Mouse (Mus musculus) adrenal gland, postnatal 10 days (tissue): ENCODE results near the gene Loxl3. TPM values are rescaled to one million over a fixed set of nuclear protein-coding genes. Genes with fewer than 3 reads are reported as not detected.

Source experiments
- DNase-seq: peaks from one replicate; pipeline ENCODE4 v3.0.0; 2021; ENCODE audit warnings: mixed read lengths
- total RNA-seq, 2 experiments: library from RNA; stranded (reverse); gene quantifications; 2 replicates each; pipeline ENCODE4 v1.2.3; 2021

Loxl3 gene
- total RNA-seq, 2 experiments from 2014 or later, result 4.8 to 6.0 TPM

- peak; percentile 45 for DNase-seq
Observed at GRCm38 (mm10) chr6:83017190-83017589, 16.8 kb upstream of the Loxl3 start.

DNA sequence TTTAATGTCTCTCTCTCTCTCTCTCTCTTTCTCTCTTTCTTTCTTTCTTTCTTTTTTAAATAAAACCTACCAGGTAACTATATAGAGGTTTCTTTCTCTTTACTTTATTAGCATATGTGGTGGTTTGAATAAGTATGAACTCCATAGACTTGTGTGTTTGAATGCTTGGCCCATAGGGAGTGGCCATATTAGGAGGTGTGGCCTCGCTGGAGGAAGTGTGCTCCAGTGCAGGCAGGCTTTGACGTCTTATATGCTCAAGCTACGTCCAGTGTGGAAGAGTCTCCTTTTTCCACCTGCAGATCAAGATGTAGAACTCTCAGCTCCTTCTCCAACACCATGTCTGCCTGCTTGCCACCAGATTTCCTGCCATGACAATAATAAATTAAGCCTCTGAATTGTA, 14.9 kb upstream of the Loxl3 start:
- no peak for DNase-seq

GRCm38 (mm10) chr6:83020121-83020520, 13.9 kb upstream of the Loxl3 start:
- DNase-seq, result no peak

DNA sequence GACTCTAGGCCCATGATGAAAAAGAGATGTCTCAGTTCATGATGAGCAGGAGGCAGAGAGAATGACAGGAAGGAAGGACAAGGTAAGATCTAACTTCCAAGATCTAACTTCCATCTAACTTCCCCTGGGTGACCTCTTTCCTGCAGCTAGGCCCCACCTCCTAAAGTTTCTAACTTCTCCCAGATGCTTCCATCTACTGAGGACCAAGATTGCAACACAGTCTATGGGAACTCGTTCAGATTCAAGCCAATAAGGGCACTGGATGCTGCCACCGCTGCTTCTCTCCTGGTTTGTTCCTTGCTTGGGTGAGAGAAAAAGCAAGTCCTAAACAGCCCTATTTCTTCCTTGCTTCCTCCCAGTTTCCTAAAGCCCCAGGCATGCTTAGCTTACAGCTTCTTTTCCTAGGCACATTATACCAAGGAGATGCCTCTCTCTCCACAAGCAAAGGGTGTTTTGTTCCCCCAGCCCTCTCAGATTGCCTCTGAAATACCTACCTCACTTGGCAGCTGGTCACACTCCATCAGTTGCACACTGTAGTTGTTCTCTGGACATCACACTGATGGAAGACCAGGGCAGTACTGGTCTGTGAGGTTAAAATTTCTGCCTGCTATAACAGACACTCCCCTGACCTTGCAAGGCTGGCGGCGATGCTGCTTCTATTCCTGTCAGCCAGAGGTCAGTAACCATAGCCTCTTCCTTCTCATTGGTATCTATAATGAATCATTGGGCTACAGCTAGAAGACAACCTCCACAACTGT, 13.0 kb upstream of the Loxl3 start:
- no peak for DNase-seq

DNA sequence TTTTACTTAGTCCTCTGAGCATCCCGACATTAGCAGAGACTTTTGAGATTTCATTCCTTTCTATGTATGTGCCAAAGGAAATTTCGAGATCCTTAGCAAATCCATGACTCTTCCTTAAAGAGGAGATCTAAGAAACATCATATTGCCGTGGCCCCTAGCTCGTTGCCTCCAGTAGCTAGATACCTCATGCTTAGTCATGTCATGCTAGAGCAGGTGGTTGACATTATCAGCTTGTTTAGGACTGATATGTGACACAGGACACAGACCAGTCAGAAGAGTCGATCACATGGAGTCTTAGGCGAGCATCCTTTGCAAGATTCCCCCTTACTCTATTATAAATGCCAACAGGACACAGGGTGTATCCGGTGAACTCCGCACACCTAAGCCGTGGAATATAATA, 11.0 kb upstream of the Loxl3 start:
- no peak for DNase-seq

- DNase-seq, result no peak
Observed at GRCm38 (mm10) chr6:83023786-83024185, 10.2 kb upstream of the Loxl3 start.

- DNase-seq, result no peak
Observed at GRCm38 (mm10) chr6:83024421-83024820, 9.6 kb upstream of the Loxl3 start.

GRCm38 (mm10) chr6:83025221-83025620, 8.8 kb upstream of the Loxl3 start:
- DNase-seq, result no peak

- no peak for DNase-seq
Observed at GRCm38 (mm10) chr6:83027293-83027692, 6.7 kb upstream of the Loxl3 start.

DNA sequence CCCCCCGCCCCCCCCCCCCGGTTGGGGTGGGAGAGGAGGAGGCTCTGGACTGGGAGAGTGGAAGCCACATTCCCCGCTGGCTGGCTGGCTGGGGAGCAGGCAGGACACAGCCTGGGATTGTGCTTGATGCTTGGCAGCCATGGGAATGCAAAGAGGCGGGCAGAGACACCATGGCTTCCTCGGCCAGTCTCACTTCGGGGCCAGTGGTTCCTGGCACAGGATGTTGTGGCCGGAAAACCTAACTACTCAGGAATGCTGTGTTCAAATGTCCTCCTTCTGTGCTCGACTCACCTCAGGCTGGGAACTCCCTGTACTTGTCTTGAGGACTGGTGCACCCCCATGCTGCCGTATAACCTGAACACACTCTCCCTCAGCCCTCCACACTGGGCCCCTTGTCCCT, 6.3 kb upstream of the Loxl3 start:
- no peak for DNase-seq

DNA sequence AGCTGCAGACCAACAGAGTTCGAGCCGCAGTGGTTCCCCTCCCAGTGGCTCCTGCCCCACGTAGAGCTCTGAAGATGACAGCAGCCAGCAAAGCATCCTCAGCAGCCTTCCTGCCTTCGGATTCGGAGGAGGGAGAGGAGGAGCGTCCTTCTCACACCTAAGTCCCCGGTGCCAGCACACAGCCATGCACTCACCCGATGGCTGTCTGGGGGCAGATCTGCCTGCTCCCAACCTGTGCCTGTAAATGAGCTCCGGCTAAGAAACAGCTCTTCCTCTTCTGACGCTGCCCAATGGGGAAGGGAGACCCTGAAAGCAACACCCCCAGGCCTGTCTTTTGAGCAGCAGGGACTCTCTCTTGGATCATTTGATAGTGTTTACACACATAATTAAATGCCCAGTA, 4.2 kb upstream of the Loxl3 start:
- no peak for DNase-seq

- DNase-seq, result no peak
Observed at GRCm38 (mm10) chr6:83031111-83031510, 2.9 kb upstream of the Loxl3 start.

DNA sequence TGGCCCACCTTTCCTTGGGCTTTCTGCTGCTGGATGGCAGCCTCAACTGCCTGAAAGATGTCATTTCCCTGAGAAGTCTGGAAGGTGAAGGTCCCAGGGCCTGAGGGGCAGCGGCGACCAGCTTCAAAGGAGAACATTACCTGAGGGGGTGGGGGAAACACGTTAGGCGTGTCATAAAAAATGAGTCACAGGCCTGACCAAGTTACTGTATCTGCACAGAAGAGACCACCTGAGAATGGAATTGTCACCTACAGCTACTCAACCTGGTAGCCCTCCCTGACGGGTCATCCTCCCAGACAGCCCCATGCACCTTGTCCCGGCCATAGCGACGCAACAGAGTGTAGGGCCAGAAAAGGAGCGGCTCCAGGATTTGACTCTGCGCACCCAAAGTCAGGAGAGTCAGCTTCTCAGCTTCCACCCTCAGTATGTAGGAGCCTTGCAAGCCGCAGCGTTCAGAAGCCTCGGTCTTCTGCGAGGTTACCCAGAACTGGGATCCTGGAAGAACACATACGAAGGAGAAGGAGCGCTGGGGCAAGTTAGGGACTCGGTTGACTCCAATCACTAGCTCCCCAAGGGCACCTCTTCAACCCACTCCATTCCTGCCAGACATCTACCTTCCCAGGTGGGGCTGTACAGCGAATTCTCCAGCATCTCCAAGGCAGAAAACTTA, 1.9 kb upstream of the Loxl3 start:
- DNase-seq, result no peak

- peak; percentile 52 for DNase-seq
Observed at GRCm38 (mm10) chr6:83032769-83033191, 1.2 kb upstream of the Loxl3 start.

DNA sequence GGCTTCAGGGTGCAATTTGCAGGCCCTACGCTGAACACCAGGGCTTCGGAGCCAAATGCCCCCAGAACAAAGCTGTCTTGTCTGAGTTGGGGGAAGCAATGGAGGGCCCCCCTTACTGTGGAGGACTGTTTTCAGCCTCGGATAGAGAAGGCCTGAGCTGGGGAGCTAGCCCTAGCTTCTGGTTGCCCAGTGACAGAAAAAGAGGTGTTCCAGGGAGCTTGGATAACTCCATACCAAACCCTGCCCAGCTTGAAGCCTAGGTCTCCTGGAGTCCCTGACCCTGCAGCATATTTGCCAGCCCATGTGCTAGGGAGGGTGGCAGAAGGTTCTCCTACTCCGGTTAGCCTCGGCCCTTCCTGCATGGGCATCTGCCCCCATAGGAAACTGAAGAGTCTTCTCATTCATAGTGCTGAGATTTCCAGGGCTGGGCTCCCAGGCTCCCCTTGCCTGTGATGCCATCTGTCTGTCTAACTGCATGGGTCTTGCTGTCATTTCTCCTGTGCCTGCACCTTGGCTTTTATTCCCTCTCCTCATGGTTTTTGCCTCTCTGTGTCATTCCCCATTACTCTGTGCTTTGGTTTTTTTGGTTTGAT, 586 bp downstream of the Loxl3 start:
- no peak for DNase-seq

- DNase-seq, result no peak
Observed at GRCm38 (mm10) chr6:83037188-83037587, 3.2 kb downstream of the Loxl3 start.

DNA sequence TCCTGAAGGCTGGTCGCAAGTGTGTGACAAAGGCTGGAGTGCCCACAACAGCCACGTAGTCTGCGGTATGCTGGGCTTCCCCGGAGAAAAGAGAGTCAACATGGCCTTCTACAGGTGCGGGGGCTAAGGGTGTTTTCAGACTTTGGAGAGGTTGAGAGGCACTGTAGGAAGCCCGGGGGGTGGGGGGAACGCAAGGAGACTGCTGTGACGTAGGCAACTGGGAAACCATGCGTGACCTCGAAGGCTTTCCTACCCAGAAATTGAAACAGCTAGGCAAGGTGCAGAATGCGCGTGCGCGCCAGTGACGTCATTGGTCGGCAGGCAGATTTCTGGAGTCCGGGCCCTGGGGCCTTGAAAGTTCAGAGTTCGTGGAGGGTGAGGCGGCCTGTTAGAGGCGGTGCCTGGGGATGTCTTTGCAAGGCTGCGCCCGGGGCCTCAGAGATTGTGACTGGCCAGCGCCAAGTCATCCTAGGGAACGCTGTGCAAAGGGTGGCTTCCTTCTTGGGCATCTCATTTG, 4.6 kb downstream of the Loxl3 start:
- DNase-seq, result peak; percentile 96

- DNase-seq, result no peak
Observed at GRCm38 (mm10) chr6:83040601-83041000, 6.6 kb downstream of the Loxl3 start.

- DNase-seq, result no peak
Observed at GRCm38 (mm10) chr6:83043561-83043960, 9.6 kb downstream of the Loxl3 start.

DNA sequence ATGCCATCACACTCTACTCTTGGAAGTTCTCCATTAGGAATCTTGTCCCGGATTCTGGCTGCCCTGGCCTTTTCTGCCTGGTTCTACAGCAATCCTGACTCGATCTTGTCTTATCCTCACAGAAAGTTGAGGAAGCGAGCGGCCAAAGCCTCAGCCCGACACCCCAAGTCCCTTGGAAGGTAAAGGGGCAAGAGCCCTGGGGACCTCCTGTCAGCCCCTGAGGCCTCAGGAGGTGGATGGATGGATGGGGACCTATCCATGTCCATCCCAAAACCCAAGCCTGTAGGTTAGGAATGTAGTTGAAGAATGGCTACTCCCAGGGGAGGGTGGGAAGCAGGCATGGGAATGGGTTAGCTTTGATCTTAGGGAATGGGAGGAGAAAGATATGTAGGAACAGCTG, 10.0 kb downstream of the Loxl3 start:
- DNase-seq, result no peak

- DNase-seq, result no peak
Observed at GRCm38 (mm10) chr6:83044742-83045141, 10.8 kb downstream of the Loxl3 start.

DNA sequence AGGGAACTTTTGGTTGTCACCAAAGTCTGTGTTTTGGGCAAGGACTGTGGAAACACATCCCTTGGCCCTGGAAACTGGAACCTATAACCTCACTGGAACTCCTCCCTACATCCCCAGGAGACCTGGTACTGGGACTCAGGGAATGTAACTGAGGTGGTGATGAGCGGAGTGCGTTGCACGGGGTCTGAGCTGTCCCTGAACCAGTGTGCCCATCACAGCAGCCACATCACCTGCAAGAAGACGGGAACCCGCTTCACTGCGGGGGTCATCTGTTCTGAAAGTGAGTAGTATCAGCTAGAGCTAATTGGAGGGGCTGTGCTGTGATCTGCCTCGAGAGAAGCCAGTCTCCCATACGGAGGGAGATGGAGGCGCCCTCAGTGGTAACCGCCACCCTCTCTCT, 15.4 kb downstream of the Loxl3 start:
- DNase-seq, result no peak
